Mouse (Mus musculus) myocyte (in vitro differentiated cells): ENCODE data around the gene Catsper2. TPM values are rescaled to one million over a fixed set of nuclear protein-coding genes. Genes with fewer than 3 reads are reported as not detected.
A peak's percentile ranks its signal among the peaks of the same experiment; 100 is the strongest.

Source experiments
- H3K27me3 ChIP-seq: one replicate; pipeline ENCODE4 v1.6.1; 2011; ENCODE audit not compliant: control insufficient read depth, insufficient read depth, insufficient read length
- H3K36me3 ChIP-seq: one replicate; pipeline ENCODE4 v1.6.1; 2011; ENCODE audit not compliant: control insufficient read depth, insufficient read depth
- H3K4me2 ChIP-seq: one replicate; pipeline ENCODE4 v1.6.1; 2011; ENCODE audit warnings: low read depth, control low read depth
- H3K4me3 ChIP-seq: one replicate; pipeline ENCODE4 v1.5.1; 2011; ENCODE audit warnings: mild to moderate bottlenecking, control low read depth, moderate library complexity
- H3K79me2 ChIP-seq: one replicate; pipeline ENCODE4 v1.6.1; 2011; ENCODE audit not compliant: control insufficient read depth, insufficient read depth
- H3ac ChIP-seq: one replicate; pipeline ENCODE4 v1.6.1; 2011; ENCODE audit not compliant: control insufficient read depth, insufficient read length
- CEBPB ChIP-seq: IDR thresholded peaks from 2 replicates; pipeline ENCODE4 v1.6.1; 2011; ENCODE audit warnings: mild to moderate bottlenecking, moderate library complexity; ENCODE audit not compliant: poor library complexity, insufficient read depth, severe bottlenecking
- E2F4 ChIP-seq: IDR thresholded peaks from one replicate; pipeline ENCODE4 v1.6.1; 2011; ENCODE audit warnings: mild to moderate bottlenecking, control low read depth, moderate library complexity; ENCODE audit not compliant: insufficient read depth
- MAX ChIP-seq: IDR thresholded peaks from one replicate; pipeline ENCODE4 v1.6.1; 2011; ENCODE audit warnings: low read depth, mild to moderate bottlenecking, control low read depth
- MYOD1 ChIP-seq, 3 experiments: IDR thresholded peaks; one replicate each; pipeline ENCODE4 v1.6.1; 2011; ENCODE audit warnings: control low read depth in 2 of 3, low read depth in 2 of 3, mild to moderate bottlenecking in 2 of 3, moderate library complexity in 1 of 3; ENCODE audit not compliant: insufficient read length in 2 of 3, control insufficient read depth in 1 of 3
- MYOG ChIP-seq, 3 experiments: IDR thresholded peaks; one replicate each; pipeline ENCODE4 v1.6.1; 2011; ENCODE audit warnings: control low read depth in 2 of 3, low read depth in 2 of 3, mild to moderate bottlenecking in 2 of 3; ENCODE audit not compliant: insufficient read length in 2 of 3, control insufficient read depth in 1 of 3, insufficient read depth in 1 of 3
- POLR2A ChIP-seq: IDR thresholded peaks from one replicate; pipeline ENCODE4 v1.6.1; 2011; ENCODE audit warnings: low read depth, mild to moderate bottlenecking, control low read depth, moderate library complexity; ENCODE audit not compliant: insufficient read length
- POLR2AphosphoS2 ChIP-seq: IDR thresholded peaks from one replicate; pipeline ENCODE4 v1.6.1; 2011; ENCODE audit warnings: low read depth, control low read depth; ENCODE audit not compliant: insufficient read length
- REST ChIP-seq: IDR thresholded peaks from one replicate; pipeline ENCODE4 v1.6.1; 2011; ENCODE audit warnings: mild to moderate bottlenecking, control low read depth, moderate library complexity; ENCODE audit not compliant: insufficient read depth, insufficient read length
- SRF ChIP-seq: IDR thresholded peaks from one replicate; pipeline ENCODE4 v1.6.1; 2011; ENCODE audit warnings: low read depth; ENCODE audit not compliant: control insufficient read depth, insufficient read length
- TCF12 ChIP-seq: IDR thresholded peaks from one replicate; pipeline ENCODE4 v1.6.1; 2011; ENCODE audit warnings: mild to moderate bottlenecking, control low read depth; ENCODE audit not compliant: poor library complexity, insufficient read depth, severe bottlenecking
- TCF3 ChIP-seq: IDR thresholded peaks from one replicate; pipeline ENCODE4 v1.6.1; 2011; ENCODE audit warnings: low read depth, control low read depth; ENCODE audit not compliant: insufficient read length
- USF1 ChIP-seq: IDR thresholded peaks from one replicate; pipeline ENCODE4 v1.6.1; 2011; ENCODE audit warnings: low read depth, mild to moderate bottlenecking, control low read depth, moderate library complexity
- polyA plus RNA-seq: library from polyadenylated mRNA; unstranded; fragments of >200 nt; fragmentation: generic; extraction: Trizol; gene quantifications from one replicate; pipeline ENCODE4 v1.2.1, GENCODE M21; 2012; ENCODE audit warnings: missing spikeins

Gene Catsper2
- polyA plus RNA-seq, 1 experiment, result 1.5 TPM

DNA sequence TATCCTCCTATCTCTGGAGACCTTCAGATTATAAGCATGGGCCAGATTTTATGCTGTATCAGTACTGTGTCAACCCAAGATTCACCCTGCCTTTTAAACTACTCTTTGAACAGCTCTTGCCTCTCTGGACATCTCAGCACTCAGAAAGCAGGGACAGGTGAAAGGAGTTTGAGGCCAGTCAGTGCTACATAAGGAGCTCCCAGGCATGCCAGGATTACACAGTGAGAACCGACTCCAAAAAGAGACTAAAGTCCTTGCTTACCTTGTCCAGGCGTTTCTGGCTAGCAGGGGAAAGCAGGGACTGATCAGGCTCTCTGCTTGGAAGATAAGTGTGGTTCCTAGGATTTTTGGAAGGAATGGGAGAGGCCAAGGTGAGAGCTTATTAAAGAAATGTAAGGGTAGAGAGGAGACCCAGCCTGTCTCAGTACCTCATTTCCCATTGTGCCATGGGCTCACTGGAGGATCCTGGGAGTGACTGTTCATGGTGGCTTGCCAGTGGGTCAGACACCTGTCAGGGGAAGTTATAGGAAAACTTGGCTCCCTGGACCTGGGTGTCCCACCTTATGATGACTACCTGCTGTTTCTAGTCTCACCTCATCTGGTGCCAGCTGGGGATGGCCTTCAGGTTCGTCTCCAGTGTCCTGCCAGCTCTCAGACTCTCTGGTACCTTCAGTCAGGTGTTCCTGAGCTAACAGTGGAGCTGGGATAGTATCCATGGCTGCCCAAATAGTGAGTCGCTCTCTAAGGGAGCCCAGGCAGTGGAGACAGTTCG lies 27.4 kb upstream of the Catsper2 start:
- Histone ChIP-seq H3K79me2 (no peaks in the 10 kb centered on the region), H3ac (no peak overlapping the region), H3K4me3 (no peak overlapping the region), H3K27me3 (no peaks in the 10 kb centered on the region), H3K4me2 (no peak overlapping the region), H3K36me3 (peaks cover 18% of the 10 kb centered on the region)
- no peak for TF ChIP-seq MAX

DNA sequence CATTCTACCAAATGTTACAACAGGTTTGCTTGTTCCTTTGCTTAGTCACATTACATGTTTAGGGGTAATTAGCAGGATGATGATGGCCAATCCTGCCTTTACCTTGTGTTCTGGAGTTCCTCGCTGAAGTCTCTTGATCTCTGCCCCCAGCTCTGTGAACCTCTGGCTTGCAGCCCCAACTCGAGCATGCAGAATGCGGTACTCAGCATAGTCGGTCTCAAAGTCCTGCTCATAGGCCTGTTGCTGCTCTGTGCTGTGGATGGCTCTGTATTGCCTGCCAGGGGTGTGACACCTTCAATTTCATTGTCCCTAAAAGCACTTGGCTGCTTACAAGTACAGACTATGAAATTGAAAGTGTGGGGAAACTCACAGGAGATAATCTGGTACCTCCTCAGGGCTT lies 26.2 kb upstream of the Catsper2 start:
- H3K4me3 ChIP-seq, result no peak overlapping the region
- TF ChIP-seq POLR2A (no peak), MYOG (IDR thresholded peaks at IDR 0.05; ENCODE audit: control insufficient read depth in 1 of 3, insufficient read depth in 1 of 3, insufficient read length in 2 of 3, low read depth in 2 of 3) (no peak), TCF12 (no peak), REST (no peak), E2F4 (no peak), POLR2AphosphoS2 (peak; percentile 30)
- H3K4me2 ChIP-seq, result no peak overlapping the region
- no peak overlapping the region for H3ac ChIP-seq
- no peaks in the 10 kb centered on the region for H3K79me2 ChIP-seq
- H3K27me3 ChIP-seq, result no peaks in the 10 kb centered on the region
- peaks cover 30% of the 10 kb centered on the region for H3K36me3 ChIP-seq

DNA sequence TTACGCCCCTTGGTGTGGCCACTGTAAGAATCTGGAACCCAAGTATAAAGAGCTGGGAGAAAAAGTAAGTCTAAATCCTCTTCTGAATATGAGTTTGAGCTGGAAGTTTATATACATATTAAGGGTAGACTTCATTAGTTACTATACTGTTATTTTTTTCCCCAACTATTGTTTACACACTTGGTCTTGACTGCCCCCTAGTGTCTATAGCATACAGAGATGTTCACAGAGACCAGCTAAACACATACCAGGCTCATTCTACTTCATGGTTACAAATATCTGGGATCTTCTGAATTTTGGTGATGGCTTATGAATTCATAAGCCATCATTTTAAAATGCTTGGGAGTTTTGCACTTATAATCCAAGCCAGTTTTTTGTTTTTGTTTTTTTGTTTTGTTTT lies 21.3 kb upstream of the Catsper2 start:
- Histone ChIP-seq H3K4me3 (no peak overlapping the region), H3K27me3 (no peaks in the 10 kb centered on the region), H3K79me2 (no peaks in the 10 kb centered on the region), H3ac (no peak overlapping the region), H3K36me3 (peaks cover 72% of the 10 kb centered on the region), H3K4me2 (no peak overlapping the region)
- TF ChIP-seq REST, result no peak
- TF ChIP-seq MAX, result no peak
- no peak for TF ChIP-seq USF1
- no peak for TF ChIP-seq TCF12
- no peak for TF ChIP-seq MYOG (IDR thresholded peaks at IDR 0.05; ENCODE audit: control insufficient read depth in 1 of 3, insufficient read depth in 1 of 3, insufficient read length in 2 of 3, low read depth in 2 of 3)
- TF ChIP-seq POLR2AphosphoS2, result no peak
- no peak for TF ChIP-seq E2F4

DNA sequence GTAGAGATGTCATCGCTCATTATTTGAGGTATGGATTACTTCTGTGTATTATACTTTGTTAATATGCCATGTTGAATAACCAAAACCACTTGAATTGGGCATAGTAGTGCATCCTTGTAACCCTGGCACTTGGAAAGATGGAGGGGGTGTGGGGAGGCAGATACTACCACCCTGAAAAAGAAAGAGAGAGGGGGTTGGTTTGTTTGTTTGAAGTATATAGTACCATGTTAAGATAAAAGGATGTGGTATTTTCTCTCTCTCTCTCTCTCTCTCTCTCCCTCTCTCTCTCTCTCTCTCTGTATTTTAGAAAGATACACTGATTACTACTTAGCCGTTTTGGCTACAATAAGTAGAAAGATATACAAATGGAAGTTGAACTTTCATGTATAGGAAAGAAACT lies 12.3 kb upstream of the Catsper2 start:
- Histone ChIP-seq H3K27me3 (no peaks in the 10 kb centered on the region), H3K4me3 (no peak overlapping the region), H3ac (no peak overlapping the region), H3K4me2 (no peak overlapping the region), H3K79me2 (peaks cover 19% of the 10 kb centered on the region), H3K36me3 (peaks cover 57% of the 10 kb centered on the region)
- no peak for TF ChIP-seq MYOG (IDR thresholded peaks at IDR 0.05; ENCODE audit: control insufficient read depth in 1 of 3, insufficient read depth in 1 of 3, insufficient read length in 2 of 3, low read depth in 2 of 3)
- no peak for TF ChIP-seq USF1
- TF ChIP-seq POLR2A, result no peak
- no peak for TF ChIP-seq POLR2AphosphoS2
- no peak for TF ChIP-seq MYOD1 (IDR thresholded peaks at IDR 0.05; ENCODE audit: control insufficient read depth in 1 of 3, insufficient read length in 2 of 3, low read depth in 2 of 3)
- no peak for TF ChIP-seq TCF12
- no peak for TF ChIP-seq REST
- no peak for TF ChIP-seq MAX
- TF ChIP-seq SRF, result no peak
- TF ChIP-seq E2F4, result no peak
- TF ChIP-seq TCF3, result no peak
- no peak for TF ChIP-seq CEBPB

DNA sequence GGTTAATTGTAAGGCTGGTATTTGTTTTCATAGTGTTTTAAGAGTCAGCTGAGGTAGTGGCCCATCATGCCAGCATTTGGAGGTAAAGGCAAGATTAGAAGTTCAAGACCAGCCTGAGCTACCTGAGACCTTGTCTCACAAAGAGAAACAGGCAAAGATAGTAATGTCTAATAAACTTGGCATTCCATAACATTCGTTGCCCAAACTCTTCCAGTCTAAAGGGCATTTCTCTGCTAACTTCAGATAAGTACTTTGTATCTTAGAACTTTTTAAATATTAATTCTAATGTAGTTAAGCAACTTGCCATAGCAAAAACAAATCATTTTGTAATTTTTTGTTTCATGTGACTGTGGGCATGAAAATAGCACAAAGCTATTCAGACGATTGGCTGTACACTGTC lies 9.6 kb upstream of the Catsper2 start:
- Histone ChIP-seq H3ac (no peak overlapping the region), H3K36me3 (peaks cover 37% of the 10 kb centered on the region), H3K27me3 (no peaks in the 10 kb centered on the region), H3K79me2 (peaks cover 42% of the 10 kb centered on the region), H3K4me2 (no peak overlapping the region), H3K4me3 (no peak overlapping the region)
- no peak for TF ChIP-seq E2F4

DNA sequence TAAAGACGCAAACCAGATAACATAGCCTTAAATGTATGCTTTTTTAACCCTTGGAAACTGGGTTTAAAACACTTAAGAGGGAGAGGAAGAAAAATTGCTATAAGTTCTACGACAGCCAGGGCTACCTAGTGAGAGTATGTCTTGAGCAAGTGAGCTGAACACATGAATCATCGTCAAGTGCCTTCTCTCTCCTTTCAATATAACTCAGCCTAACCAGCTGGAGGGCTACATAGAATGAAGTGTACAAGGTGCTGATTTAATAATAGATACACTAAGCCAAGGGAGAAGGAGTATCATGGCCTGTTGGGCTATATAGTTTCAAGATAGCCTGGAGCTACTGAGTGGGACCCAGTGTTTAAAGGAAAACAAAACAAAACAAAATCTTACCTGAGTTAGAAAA lies 4.9 kb upstream of the Catsper2 start:
- Histone ChIP-seq H3ac (no peak overlapping the region), H3K27me3 (no peaks in the 10 kb centered on the region), H3K4me2 (no peak overlapping the region), H3K36me3 (peaks cover 21% of the 10 kb centered on the region), H3K4me3 (no peak overlapping the region), H3K79me2 (peaks cover 83% of the 10 kb centered on the region)
- TF ChIP-seq E2F4, result no peak
- TF ChIP-seq POLR2AphosphoS2, result no peak
- TF ChIP-seq CEBPB, result no peak
- no peak for TF ChIP-seq REST
- TF ChIP-seq SRF, result no peak
- no peak for TF ChIP-seq MYOD1 (IDR thresholded peaks at IDR 0.05; ENCODE audit: control insufficient read depth in 1 of 3, insufficient read length in 2 of 3, low read depth in 2 of 3)
- TF ChIP-seq MYOG (IDR thresholded peaks at IDR 0.05; ENCODE audit: control insufficient read depth in 1 of 3, insufficient read depth in 1 of 3, insufficient read length in 2 of 3, low read depth in 2 of 3), result no peak
